Mouse (Mus musculus) kidney, adult 2 months (tissue): Measurements from ENCODE around the gene Tbc1d20.

Experiments
- CTCF ChIP-seq: fragments of 200-500 bp; conservative IDR thresholded peaks from 2 replicates; pipeline ENCODE4 v1.5.1; 2011; ENCODE audit warnings: low read depth, mild to moderate bottlenecking, control low read depth, low read length, moderate library complexity, mixed read lengths; ENCODE audit not compliant: insufficient read depth, insufficient read length
- POLR2A ChIP-seq: fragments of 200-500 bp; IDR thresholded peaks from one replicate; pipeline ENCODE4 v1.6.1; 2011; ENCODE audit warnings: low read depth, low read length, control low read depth

- TF ChIP-seq CTCF: no peak
- no peak for TF ChIP-seq POLR2A
Measured at GRCm38 (mm10) chr2:152345393-152345792, 51.8 kb downstream of the Tbc1d20 start.
